Mouse (Mus musculus): ENCODE measurements around the gene Ucp2. TPM values are rescaled to one million over a fixed set of nuclear protein-coding genes. Genes with fewer than 3 reads are reported as not detected.

Gene Ucp2
- total and polyA plus RNA-seq, 3 experiments, result 142 to 838 (median 688) TPM

DNA sequence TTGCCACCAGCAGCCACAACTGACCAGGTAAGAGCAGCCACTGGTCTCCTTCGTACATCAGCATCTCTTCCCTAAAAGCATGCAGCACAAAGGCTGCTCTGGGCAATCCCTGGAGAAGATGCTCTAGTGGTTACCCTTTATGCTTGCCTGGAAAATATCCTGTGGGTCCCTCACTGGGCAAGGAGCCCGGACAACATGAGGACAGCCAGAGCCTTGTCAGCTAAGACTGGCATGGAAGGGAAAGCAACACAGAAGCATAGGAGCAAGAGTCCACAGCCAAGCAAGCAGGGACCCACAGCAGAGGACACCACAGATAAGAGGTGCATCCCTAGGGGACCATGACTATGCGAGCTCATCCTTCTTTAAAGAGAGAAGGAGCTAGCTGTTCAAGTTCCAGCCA is 33.3 kb upstream of the Ucp2 start:
- peaks cover 94% of the 10 kb centered on the region for H3K36me3 ChIP-seq (replicated peaks)
- peaks cover 66% of the 10 kb centered on the region for H3K4me1 ChIP-seq (ENCODE audit: insufficient read depth, low read depth, low read length)
- H3K27me3 ChIP-seq (ENCODE audit: insufficient read depth, low read length), result no peaks in the 10 kb centered on the region
- DNase-seq (ENCODE audit: low spot score) (no peak), ATAC-seq (ENCODE audit: extremely low read depth, insufficient number of reproducible peaks, low FRiP score, poor library complexity, severe bottlenecking) (no peak)
- H3K4me3 ChIP-seq (ENCODE audit: low read depth, low read length), result no peak overlapping the region
- TF ChIP-seq POLR2AphosphoS5 (IDR thresholded peaks at IDR 0.05; ENCODE audit: insufficient replicate concordance, low read depth, low read length) (no peak), GATA2 (IDR thresholded peaks at IDR 0.05; ENCODE audit: borderline replicate concordance, low read depth, low read length) (no peak), GATA1 (IDR thresholded peaks at IDR 0.05; ENCODE audit: borderline replicate concordance, low read length) (no peak), TAL1 (conservative IDR thresholded peaks at IDR 0.05; ENCODE audit: low read depth, low read length) (no peak), CTCF (IDR thresholded peaks at IDR 0.05; ENCODE audit: low read depth, low read length) (no peak)
- H3K9me3 ChIP-seq (replicated peaks), result no peaks in the 10 kb centered on the region

- Histone ChIP-seq H3K4me1 (ENCODE audit: insufficient read depth, low read depth, low read length) (peaks cover 84% of the 10 kb centered on the region), H3K4me3 (ENCODE audit: low read depth, low read length) (no peak overlapping the region), H3K9me3 (replicated peaks) (no peaks in the 10 kb centered on the region), H3K36me3 (replicated peaks) (peaks cover 85% of the 10 kb centered on the region), H3K27me3 (ENCODE audit: insufficient read depth, low read length) (no peaks in the 10 kb centered on the region)
- ATAC-seq (ENCODE audit: extremely low read depth, insufficient number of reproducible peaks, low FRiP score, poor library complexity, severe bottlenecking) (no peak), DNase-seq (ENCODE audit: low spot score) (no peak)
- TF ChIP-seq GATA2 (IDR thresholded peaks at IDR 0.05; ENCODE audit: borderline replicate concordance, low read depth, low read length), result no peak
- no peak for TF ChIP-seq TAL1 (conservative IDR thresholded peaks at IDR 0.05; ENCODE audit: low read depth, low read length)
- no peak for TF ChIP-seq CTCF (IDR thresholded peaks at IDR 0.05; ENCODE audit: low read depth, low read length)
- TF ChIP-seq POLR2AphosphoS5 (IDR thresholded peaks at IDR 0.05; ENCODE audit: insufficient replicate concordance, low read depth, low read length), result no peak
Observed at GRCm38 (mm10) chr7:100461621-100462151, 31.5 kb upstream of the Ucp2 start.

DNA sequence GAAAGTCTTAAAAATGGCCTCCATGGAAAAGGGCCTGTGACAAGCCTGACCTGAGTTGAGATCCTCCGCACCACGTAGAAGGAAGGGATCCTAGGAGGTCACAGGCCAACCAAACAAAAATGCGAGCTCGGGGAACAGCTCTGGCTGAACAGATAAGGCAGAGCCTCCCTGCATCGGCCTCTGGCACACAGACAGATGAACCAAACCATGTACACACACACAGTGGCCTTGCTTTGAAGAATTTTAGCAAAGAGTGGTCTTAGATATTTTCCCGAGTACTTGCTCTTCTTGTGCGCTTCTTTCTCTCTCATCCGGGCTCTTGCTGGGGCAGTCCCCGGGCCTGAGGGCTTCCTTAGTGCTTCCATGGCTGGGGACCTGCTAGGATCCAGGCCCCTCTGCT is 29.9 kb upstream of the Ucp2 start:
- peaks cover 72% of the 10 kb centered on the region for H3K36me3 ChIP-seq (replicated peaks)
- H3K4me1 ChIP-seq (ENCODE audit: insufficient read depth, low read depth, low read length), result peaks cover 85% of the 10 kb centered on the region
- H3K27me3 ChIP-seq (ENCODE audit: insufficient read depth, low read length), result no peaks in the 10 kb centered on the region
- H3K9me3 ChIP-seq (replicated peaks), result no peaks in the 10 kb centered on the region
- TF ChIP-seq CTCF (IDR thresholded peaks at IDR 0.05; ENCODE audit: low read depth, low read length) (no peak), TAL1 (conservative IDR thresholded peaks at IDR 0.05; ENCODE audit: low read depth, low read length) (peak; percentile 55)
- DNase-seq (ENCODE audit: low spot score), result peak; percentile 63
- H3K4me3 ChIP-seq (ENCODE audit: low read depth, low read length), result no peak overlapping the region; the same call in 1 of the 2 replicates
- ATAC-seq (ENCODE audit: extremely low read depth, insufficient number of reproducible peaks, low FRiP score, poor library complexity, severe bottlenecking), result no peak

DNA sequence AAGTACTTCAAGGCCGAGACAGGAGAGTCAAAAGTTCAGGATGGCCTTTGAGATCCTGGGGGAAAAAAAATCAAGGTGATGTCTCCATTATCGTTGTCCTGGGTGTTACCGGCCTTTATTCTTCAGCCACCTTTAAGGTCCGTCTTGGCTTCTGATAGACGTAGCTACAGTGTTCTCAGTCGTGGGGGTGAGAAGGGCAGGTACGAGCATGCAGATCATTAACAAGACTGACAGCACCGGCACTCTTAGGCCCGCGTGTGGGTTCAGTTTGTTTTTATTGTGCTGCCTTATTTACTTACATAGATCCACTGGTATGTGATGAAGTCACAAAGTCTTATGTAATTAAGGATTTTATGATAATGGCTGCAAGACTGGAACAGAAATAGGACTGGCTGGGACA is 29.4 kb upstream of the Ucp2 start:
- Histone ChIP-seq H3K36me3 (replicated peaks) (peaks cover 74% of the 10 kb centered on the region), H3K27me3 (ENCODE audit: insufficient read depth, low read length) (no peaks in the 10 kb centered on the region), H3K4me3 (ENCODE audit: low read depth, low read length) (no peak overlapping the region), H3K4me1 (ENCODE audit: insufficient read depth, low read depth, low read length) (peaks cover 85% of the 10 kb centered on the region), H3K9me3 (replicated peaks) (no peaks in the 10 kb centered on the region)
- DNase-seq (ENCODE audit: low spot score), result no peak
- ATAC-seq (ENCODE audit: extremely low read depth, insufficient number of reproducible peaks, low FRiP score, poor library complexity, severe bottlenecking), result no peak
- no peak for TF ChIP-seq TAL1 (conservative IDR thresholded peaks at IDR 0.05; ENCODE audit: low read depth, low read length)
- TF ChIP-seq CTCF (IDR thresholded peaks at IDR 0.05; ENCODE audit: low read depth, low read length), result no peak
- no peak for TF ChIP-seq POLR2AphosphoS5 (IDR thresholded peaks at IDR 0.05; ENCODE audit: insufficient replicate concordance, low read depth, low read length)
- no peak for TF ChIP-seq GATA1 (IDR thresholded peaks at IDR 0.05; ENCODE audit: borderline replicate concordance, low read length)
- no peak for TF ChIP-seq GATA2 (IDR thresholded peaks at IDR 0.05; ENCODE audit: borderline replicate concordance, low read depth, low read length)

DNA sequence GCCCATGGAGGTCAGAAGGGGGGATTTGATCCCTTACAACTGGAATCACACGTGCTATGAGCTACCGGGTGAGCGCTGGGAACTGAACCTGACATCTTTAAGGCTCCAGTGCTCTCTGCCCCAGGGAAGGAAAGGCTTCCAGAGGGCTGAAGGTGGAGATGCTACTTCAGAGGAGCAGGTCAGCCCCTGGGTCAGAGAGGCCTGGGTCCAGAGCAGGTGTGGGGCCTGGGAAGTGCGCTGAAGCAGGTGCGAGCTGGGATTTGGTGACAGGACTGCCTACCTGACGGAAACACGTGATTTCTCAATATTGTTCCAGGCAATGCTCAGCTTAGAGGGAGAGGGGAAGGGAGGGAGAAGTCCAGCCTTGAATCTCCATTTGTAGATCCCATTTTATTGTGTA is 28.9 kb upstream of the Ucp2 start:
- H3K27me3 ChIP-seq (ENCODE audit: insufficient read depth, low read length), result no peaks in the 10 kb centered on the region
- H3K4me3 ChIP-seq (ENCODE audit: low read depth, low read length), result no peak overlapping the region; the same call in 1 of the 2 replicates
- TF ChIP-seq TAL1 (conservative IDR thresholded peaks at IDR 0.05; ENCODE audit: low read depth, low read length) (no peak), POLR2AphosphoS5 (IDR thresholded peaks at IDR 0.05; ENCODE audit: insufficient replicate concordance, low read depth, low read length) (no peak), GATA1 (IDR thresholded peaks at IDR 0.05; ENCODE audit: borderline replicate concordance, low read length) (no peak), CTCF (IDR thresholded peaks at IDR 0.05; ENCODE audit: low read depth, low read length) (no peak), GATA2 (IDR thresholded peaks at IDR 0.05; ENCODE audit: borderline replicate concordance, low read depth, low read length) (no peak)
- ATAC-seq (ENCODE audit: extremely low read depth, insufficient number of reproducible peaks, low FRiP score, poor library complexity, severe bottlenecking) (no peak), DNase-seq (ENCODE audit: low spot score) (no peak)
- H3K4me1 ChIP-seq (ENCODE audit: insufficient read depth, low read depth, low read length), result peaks cover 86% of the 10 kb centered on the region
- no peaks in the 10 kb centered on the region for H3K9me3 ChIP-seq (replicated peaks)
- H3K36me3 ChIP-seq (replicated peaks), result peaks cover 75% of the 10 kb centered on the region

- DNase-seq (ENCODE audit: low spot score) (no peak), ATAC-seq (ENCODE audit: extremely low read depth, insufficient number of reproducible peaks, low FRiP score, poor library complexity, severe bottlenecking) (no peak)
- peaks cover 93% of the 10 kb centered on the region for H3K4me1 ChIP-seq (ENCODE audit: insufficient read depth, low read depth, low read length)
- peak overlapping the region; percentile 64; the same call in 1 of the 2 replicates for H3K4me3 ChIP-seq (ENCODE audit: low read depth, low read length)
- TF ChIP-seq GATA2 (IDR thresholded peaks at IDR 0.05; ENCODE audit: borderline replicate concordance, low read depth, low read length), result no peak
- TF ChIP-seq TAL1 (conservative IDR thresholded peaks at IDR 0.05; ENCODE audit: low read depth, low read length), result no peak
- TF ChIP-seq GATA1 (IDR thresholded peaks at IDR 0.05; ENCODE audit: borderline replicate concordance, low read length), result no peak
- no peak for TF ChIP-seq CTCF (IDR thresholded peaks at IDR 0.05; ENCODE audit: low read depth, low read length)
- no peak for TF ChIP-seq POLR2AphosphoS5 (IDR thresholded peaks at IDR 0.05; ENCODE audit: insufficient replicate concordance, low read depth, low read length)
- peaks cover 74% of the 10 kb centered on the region for H3K36me3 ChIP-seq (replicated peaks)
- no peaks in the 10 kb centered on the region for H3K9me3 ChIP-seq (replicated peaks)
- no peaks in the 10 kb centered on the region for H3K27me3 ChIP-seq (ENCODE audit: insufficient read depth, low read length)
Observed at GRCm38 (mm10) chr7:100465248-100465647, 27.9 kb upstream of the Ucp2 start.
